Mouse (Mus musculus) limb, embryonic 15.5 days (tissue): ENCODE results near the gene Traip. TPM values are rescaled to one million over a fixed set of nuclear protein-coding genes. Genes with fewer than 3 reads are reported as not detected.
A peak's percentile ranks its signal among the peaks of the same experiment; 100 is the strongest.

Source experiments
- ATAC-seq: fragments of 200-750 bp; cut with Nextera tagmentation; 2 replicates; pipeline ENCODE4 v1.8.0; 2017; ENCODE audit warnings: low read depth, moderate TSS enrichment; ENCODE audit not compliant: insufficient number of reproducible peaks, low FRiP score, low TSS enrichment
- H3K27ac ChIP-seq: fragments of 300-500 bp; sonication (generic); 2 replicates; pipeline ENCODE4 v1.5.1; 2015; ENCODE audit warnings: moderate library complexity, mild to moderate bottlenecking, inconsistent platforms
- H3K27me3 ChIP-seq: fragments of 300-500 bp; sonication (generic); 2 replicates; pipeline ENCODE4 v1.6.1; 2015; ENCODE audit warnings: inconsistent platforms
- H3K36me3 ChIP-seq: fragments of 300-500 bp; sonication (generic); 2 replicates; pipeline ENCODE4 v1.6.1; 2015; ENCODE audit warnings: inconsistent platforms
- H3K4me1 ChIP-seq: fragments of 300-500 bp; sonication (generic); 2 replicates; pipeline ENCODE4 v1.6.1; 2015; ENCODE audit warnings: inconsistent platforms
- H3K4me2 ChIP-seq: fragments of 300-500 bp; sonication (generic); 2 replicates; pipeline ENCODE4 v1.6.1; 2015; ENCODE audit warnings: mild to moderate bottlenecking, inconsistent platforms
- H3K4me3 ChIP-seq: fragments of 300-500 bp; sonication (generic); 2 replicates; pipeline ENCODE4 v1.5.1; 2015; ENCODE audit warnings: mild to moderate bottlenecking, inconsistent platforms
- H3K9ac ChIP-seq: fragments of 300-500 bp; sonication (generic); 2 replicates; pipeline ENCODE4 v1.6.1; 2015; ENCODE audit warnings: inconsistent platforms
- H3K9me3 ChIP-seq: fragments of 300-500 bp; sonication (generic); 2 replicates; pipeline ENCODE4 v1.6.1; 2016; ENCODE audit warnings: inconsistent platforms
- WGBS: fragments of 180-500 bp; shearing (Covaris S2); methylation state at CpG from one replicate; pipeline ENCODE4 v1.1.7; 2015; 5-methylcytosine and 5-hydroxymethylcytosine counted together
- polyA plus RNA-seq: library from polyadenylated mRNA; unstranded; fragments of >200 nt; fragmentation: Nextera tagmentation; extraction: Ambion mirVana; gene quantifications from 2 replicates; pipeline ENCODE4 v1.2.1, GENCODE M21; 2015

Gene Traip
- polyA plus RNA-seq: 16.1 and 19.5 TPM in 2 replicates

DNA sequence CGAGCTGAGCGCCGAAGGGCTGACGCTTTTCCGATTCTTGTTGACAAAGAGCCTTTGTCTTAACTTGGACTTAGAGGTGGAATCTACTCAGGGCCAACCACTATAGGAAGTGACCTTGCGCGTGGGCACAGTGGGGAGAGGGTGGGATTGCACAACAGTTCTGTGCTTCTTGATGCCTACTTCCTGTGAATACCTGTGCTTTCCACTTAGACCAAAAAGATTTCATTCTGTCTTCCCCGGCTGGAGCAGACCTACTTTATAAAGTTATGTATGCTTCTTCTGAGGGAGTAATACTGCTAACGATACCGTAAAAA, at the start of gene Traip:
Gene Traip, plus strand, starts transcription at position 215 of the 314 bp plus-strand sequence.
- H3K27me3 ChIP-seq: no peaks in the 10 kb centered on the region
- H3K4me1 ChIP-seq: peaks cover 14% of the 10 kb centered on the region
- peak within 1 kb of the TSS; percentile 54 for H3K9ac ChIP-seq
- peak within 1 kb of the TSS; percentile 68 for H3K4me3 ChIP-seq
- peak within 1 kb of the TSS; percentile 64 for H3K4me2 ChIP-seq
- ATAC-seq: no peak
- 85% methylated on average over 10 of the region's 10 CpGs for WGBS
- peak within 1 kb of the TSS; percentile 75 for H3K27ac ChIP-seq
- no peaks in the 10 kb centered on the region for H3K9me3 ChIP-seq
- H3K36me3 ChIP-seq: no peaks in the 10 kb centered on the region

DNA sequence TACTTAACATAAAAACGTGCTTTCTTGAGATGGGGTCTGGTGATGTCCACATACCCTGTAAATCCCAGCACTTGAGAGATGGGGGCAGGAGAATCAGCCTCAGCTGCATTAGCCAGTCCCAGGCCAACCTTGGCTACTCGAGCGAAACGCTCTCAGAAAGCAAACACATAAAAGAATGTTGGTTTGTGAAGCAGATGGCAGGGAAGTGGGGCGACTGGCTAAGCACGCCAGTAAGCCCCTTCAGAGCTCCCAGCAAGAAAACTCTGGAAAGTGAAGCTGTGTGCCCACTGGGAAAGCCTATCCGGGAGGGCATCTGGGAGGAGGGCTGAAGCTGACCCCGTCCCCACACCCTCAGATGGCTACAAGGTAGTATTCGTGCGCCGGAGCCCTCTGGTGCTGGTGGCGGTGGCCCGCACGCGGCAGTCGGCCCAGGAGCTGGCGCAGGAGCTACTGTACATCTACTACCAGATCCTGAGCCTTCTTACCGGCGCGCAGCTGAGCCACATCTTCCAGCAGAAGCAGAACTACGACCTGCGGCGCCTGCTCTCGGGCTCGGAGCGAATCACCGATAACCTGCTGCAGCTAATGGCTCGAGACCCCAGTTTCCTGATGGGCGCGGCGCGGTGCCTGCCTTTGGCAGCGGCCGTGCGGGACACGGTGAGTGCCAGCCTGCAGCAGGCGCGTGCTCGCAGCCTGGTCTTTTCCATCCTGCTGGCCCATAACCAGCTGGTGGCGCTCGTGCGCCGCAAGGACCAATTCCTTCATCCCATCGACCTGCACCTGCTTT, 48.9 kb upstream of the Traip start:
- peak overlapping the region; percentile 50 for H3K4me2 ChIP-seq
- 7% methylated on average over 39 of the region's 44 CpGs for WGBS
- no peak; the same call in 1 of the 2 replicates for ATAC-seq

DNA sequence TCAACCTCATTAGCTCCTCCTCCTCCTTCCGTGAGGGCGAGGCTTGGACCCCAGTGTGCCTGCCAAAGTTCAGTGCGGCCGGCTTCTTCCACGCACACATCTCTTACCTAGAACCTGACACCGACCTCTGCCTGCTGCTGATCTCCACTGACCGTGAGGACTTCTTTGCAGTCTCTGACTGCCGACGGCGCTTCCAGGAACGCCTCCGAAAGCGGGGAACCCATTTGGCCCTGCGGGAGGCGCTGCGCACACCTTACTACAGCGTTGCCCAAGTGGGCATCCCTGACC, 48.4 kb upstream of the Traip start:
- H3K9me3 ChIP-seq: no peaks in the 10 kb centered on the region
- peaks cover 38% of the 10 kb centered on the region for H3K36me3 ChIP-seq
- H3K27ac ChIP-seq: no peak overlapping the region
- H3K27me3 ChIP-seq: peaks cover 20% of the 10 kb centered on the region
- 15% methylated on average over 17 of the region's 17 CpGs for WGBS
- H3K9ac ChIP-seq: no peak overlapping the region
- peak overlapping the region; percentile 50 for H3K4me2 ChIP-seq
- no peak for ATAC-seq
- H3K4me1 ChIP-seq: peaks cover 33% of the 10 kb centered on the region
- peak overlapping the region; percentile 32; the same call in 1 of the 2 replicates for H3K4me3 ChIP-seq

More for the DNA sequence above, 48.9 kb upstream of the Traip start:
- Histone ChIP-seq H3K4me3 (peak overlapping the region; percentile 32), H3K27me3 (peaks cover 20% of the 10 kb centered on the region), H3K27ac (no peak overlapping the region), H3K9ac (0 out of 2 replicates have a peak overlapping the region, but pooled peaks have one; percentile 21), H3K36me3 (peaks cover 39% of the 10 kb centered on the region), H3K4me1 (peaks cover 27% of the 10 kb centered on the region), H3K9me3 (no peaks in the 10 kb centered on the region)

DNA sequence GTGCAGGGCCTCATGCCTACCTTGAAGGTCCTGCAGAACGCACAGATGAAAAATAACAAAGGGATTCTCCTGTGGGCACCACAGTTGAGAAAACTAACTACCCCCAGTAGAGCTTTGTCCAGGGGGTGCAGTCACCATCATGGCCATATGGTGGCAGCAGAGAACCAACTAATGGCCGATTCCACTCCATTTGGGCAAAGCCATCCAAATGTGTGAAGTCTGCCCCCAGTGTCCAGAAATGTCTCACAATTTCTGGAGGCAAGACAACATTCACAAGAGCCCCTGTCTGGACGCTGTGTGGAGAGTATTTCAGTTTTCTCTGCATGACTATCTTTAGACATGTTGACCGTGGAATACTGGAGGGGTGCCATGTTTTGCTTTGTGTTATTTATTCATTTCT, 45.2 kb upstream of the Traip start:
- Histone ChIP-seq H3K27me3 (peaks cover 20% of the 10 kb centered on the region), H3K9ac (no peak overlapping the region), H3K4me3 (no peak overlapping the region), H3K27ac (no peak overlapping the region), H3K36me3 (peaks cover 15% of the 10 kb centered on the region), H3K4me1 (peaks cover 63% of the 10 kb centered on the region), H3K9me3 (no peaks in the 10 kb centered on the region), H3K4me2 (no peak overlapping the region)
- ATAC-seq: no peak
- 6% methylated on average over 4 of the region's 4 CpGs for WGBS

DNA sequence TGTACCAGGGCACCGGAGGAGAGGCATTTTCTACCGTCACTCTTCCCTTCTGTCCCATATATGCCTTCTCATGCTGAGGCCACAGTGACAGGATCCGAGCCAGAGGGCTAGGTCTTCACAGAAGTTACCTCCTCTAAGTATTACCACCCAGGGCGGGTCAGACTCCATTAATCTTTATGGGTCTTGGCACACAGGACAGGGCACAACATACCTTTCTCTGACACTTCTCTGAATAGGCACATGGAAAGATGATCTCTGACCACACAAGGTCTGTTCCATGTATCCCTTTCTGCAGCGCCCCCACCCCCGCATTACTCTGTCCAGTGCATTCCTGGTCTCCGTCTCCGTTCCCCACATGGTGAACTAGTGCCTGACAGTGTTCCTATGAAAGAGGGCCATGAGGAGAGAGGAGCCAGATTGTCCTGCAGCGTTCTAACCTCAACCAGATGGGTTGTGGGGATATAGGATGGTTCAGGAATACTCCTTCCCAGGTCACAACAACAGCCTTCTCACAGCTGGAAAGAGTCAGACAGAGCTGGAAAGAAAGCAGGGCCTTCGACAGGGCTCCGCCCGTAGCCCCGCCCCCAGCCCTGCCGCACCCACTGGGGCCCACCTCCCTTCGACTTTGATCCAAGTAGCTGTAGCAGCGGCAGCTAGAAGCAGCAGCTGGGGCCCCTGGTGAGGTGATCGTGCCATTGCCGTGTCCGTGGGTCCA, 43.5 kb upstream of the Traip start, which contains the start of gene Mst1r:
Gene Mst1r, plus strand, starts transcription at position 622 of the 715 bp plus-strand sequence.
- peaks cover 64% of the 10 kb centered on the region for H3K4me1 ChIP-seq
- no peaks in the 10 kb centered on the region for H3K9me3 ChIP-seq
- peak within 1 kb of the TSS; percentile 51 for H3K4me3 ChIP-seq
- H3K9ac ChIP-seq: peak within 1 kb of the TSS; percentile 37
- peak within 1 kb of the TSS; percentile 82 for H3K27ac ChIP-seq
- peak within 1 kb of the TSS; percentile 79 for H3K4me2 ChIP-seq
- 12% methylated on average over 19 of the region's 19 CpGs for WGBS
- 0 out of 2 replicates have a peak, but pooled peaks cover 6% of the 10 kb centered on the region for H3K36me3 ChIP-seq
- peaks cover 4% of the 10 kb centered on the region; the same call in 1 of the 2 replicates for H3K27me3 ChIP-seq
- ATAC-seq: peak; percentile 76

DNA sequence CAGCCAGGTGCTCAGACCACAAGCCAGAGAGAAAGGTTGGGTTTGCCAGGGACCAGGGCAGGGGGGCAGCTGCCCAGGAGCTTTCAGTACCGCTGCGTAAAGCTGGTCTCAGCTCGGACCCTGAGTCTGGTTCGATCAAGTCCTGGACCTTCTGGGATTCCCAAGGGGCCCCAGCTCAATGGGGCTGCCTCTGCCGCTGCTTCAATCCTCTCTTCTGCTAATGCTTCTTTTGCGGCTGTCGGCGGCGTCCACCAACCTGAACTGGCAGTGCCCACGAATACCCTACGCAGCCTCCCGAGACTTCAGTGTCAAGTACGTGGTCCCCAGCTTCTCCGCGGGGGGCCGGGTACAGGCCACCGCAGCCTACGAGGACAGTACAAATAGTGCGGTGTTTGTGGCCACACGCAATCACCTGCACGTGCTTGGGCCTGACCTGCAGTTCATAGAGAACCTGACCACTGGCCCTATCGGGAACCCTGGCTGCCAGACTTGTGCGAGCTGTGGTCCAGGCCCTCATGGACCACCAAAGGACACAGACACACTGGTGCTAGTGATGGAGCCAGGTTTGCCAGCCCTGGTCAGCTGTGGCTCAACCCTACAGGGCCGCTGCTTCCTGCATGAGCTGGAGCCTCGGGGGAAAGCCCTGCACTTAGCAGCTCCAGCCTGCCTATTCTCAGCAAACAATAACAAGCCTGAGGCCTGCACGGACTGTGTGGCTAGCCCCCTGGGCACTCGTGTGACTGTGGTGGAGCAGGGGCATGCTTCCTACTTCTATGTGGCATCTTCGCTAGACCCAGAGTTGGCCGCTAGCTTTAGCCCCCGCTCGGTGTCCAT, 42.8 kb upstream of the Traip start:
- H3K27me3 ChIP-seq: no peaks in the 10 kb centered on the region; the same call in 1 of the 2 replicates
- peak overlapping the region; percentile 37 for H3K9ac ChIP-seq
- H3K4me3 ChIP-seq: peak overlapping the region; percentile 51
- no peaks in the 10 kb centered on the region for H3K9me3 ChIP-seq
- 42% methylated on average over 31 of the region's 31 CpGs for WGBS
- peak overlapping the region; percentile 79 for H3K4me2 ChIP-seq
- ATAC-seq: no peak
- H3K27ac ChIP-seq: peak overlapping the region; percentile 82
- 0 out of 2 replicates have a peak, but pooled peaks cover 3% of the 10 kb centered on the region for H3K36me3 ChIP-seq
- H3K4me1 ChIP-seq: peaks cover 58% of the 10 kb centered on the region

DNA sequence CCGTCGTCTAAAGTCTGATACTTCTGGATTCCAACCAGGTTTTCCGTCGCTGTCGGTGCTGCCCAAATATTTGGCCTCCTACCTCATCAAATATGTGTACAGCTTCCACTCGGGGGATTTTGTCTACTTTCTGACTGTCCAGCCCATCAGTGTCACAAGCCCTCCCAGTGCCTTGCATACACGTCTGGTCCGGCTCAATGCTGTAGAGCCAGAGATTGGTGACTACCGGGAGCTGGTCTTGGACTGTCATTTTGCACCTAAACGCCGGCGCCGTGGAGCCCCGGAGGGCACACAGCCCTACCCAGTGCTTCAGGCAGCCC, 42.2 kb upstream of the Traip start:
- 75% methylated on average over 14 of the region's 14 CpGs for WGBS
- H3K36me3 ChIP-seq: peaks cover 3% of the 10 kb centered on the region; the same call in 1 of the 2 replicates
- no peak overlapping the region for H3K27ac ChIP-seq
- H3K9me3 ChIP-seq: no peaks in the 10 kb centered on the region
- H3K4me2 ChIP-seq: peak overlapping the region; percentile 79
- no peaks in the 10 kb centered on the region; the same call in 1 of the 2 replicates for H3K27me3 ChIP-seq
- H3K4me3 ChIP-seq: peak overlapping the region; percentile 51
- H3K4me1 ChIP-seq: peaks cover 57% of the 10 kb centered on the region
- ATAC-seq: no peak
- H3K9ac ChIP-seq: no peak overlapping the region

DNA sequence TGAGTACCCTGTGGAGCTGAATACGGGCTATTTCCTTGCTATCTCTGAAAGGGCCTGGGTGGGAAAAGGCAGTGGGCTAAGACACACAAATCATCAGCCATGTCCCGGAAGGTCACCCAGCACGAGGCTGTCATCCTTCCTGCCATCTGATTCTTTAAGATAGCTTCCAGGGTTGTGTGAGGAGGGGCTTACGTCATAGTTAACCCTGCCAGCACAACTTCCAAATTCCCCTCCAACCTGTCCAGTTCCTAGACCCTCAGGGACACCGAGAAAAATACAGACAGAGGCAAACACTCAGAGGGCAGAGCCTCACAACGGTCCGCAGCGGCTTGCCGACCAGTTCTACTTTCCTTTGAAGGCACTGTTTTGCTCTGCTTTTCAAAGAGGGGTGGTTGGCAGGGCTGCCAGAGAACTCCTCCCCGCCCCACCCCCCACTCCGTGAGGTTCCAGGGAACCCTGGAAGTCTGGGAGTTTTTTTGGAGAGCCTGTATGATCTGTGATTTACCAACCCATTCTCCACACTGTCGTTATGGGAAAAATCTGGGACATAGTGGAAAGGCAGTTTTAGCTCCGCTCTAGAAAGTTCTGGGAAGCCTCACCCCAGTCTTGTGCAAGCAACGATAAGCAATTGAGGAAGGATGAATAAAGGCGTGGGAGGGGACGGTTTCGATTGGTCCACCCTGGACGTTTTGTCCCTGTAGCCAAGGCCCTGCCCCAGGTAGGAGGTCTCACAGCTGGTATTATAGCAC, 41.4 kb upstream of the Traip start:
- H3K4me1 ChIP-seq: peaks cover 57% of the 10 kb centered on the region
- H3K9ac ChIP-seq: no peak overlapping the region
- peak overlapping the region; percentile 51 for H3K4me3 ChIP-seq
- 29% methylated on average over 18 of the region's 18 CpGs for WGBS
- ATAC-seq: no peak
- H3K36me3 ChIP-seq: peaks cover 9% of the 10 kb centered on the region; the same call in 1 of the 2 replicates
- peak overlapping the region; percentile 44 for H3K27ac ChIP-seq
- H3K9me3 ChIP-seq: no peaks in the 10 kb centered on the region
- H3K27me3 ChIP-seq: no peaks in the 10 kb centered on the region; the same call in 1 of the 2 replicates
- peak overlapping the region; percentile 79 for H3K4me2 ChIP-seq

DNA sequence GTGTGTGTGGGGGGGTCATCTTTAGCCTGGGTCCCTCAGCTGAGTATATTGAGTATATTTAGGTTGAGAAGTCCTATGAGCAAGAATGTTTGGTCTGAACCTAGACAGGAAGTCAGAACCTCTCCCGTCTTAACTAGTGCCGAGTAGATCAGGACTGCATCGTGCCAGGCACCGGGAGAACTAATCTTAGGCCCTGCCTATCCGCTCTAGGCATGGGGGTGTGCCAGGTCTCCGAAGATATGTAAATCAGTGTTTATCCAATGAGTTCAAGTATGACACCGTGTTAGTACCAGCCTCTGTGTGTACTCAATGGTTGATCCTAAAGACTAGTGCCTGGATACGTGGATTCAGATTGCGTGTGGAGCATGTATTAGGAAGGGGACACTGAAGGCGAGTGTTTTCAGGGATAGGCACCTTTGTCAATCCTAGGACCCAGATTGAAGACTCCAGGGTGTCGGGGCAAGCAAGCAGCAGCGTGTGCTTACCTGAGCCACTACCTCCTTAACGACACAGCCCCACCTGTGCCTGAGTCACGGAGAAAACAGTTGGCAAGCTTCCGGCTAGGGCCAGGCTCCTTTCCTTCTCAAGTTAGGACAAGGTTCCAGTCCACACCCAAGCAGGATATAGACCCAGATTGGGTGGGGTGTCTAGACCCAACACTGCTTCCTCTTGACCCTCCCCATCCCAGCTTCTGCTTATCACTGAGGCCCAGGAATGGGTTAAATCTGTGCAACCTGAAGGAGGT, 39.7 kb upstream of the Traip start:
- peak overlapping the region; percentile 54 for H3K27ac ChIP-seq
- no peaks in the 10 kb centered on the region; the same call in 1 of the 2 replicates for H3K27me3 ChIP-seq
- no peak overlapping the region for H3K9ac ChIP-seq
- peaks cover 20% of the 10 kb centered on the region; the same call in 1 of the 2 replicates for H3K36me3 ChIP-seq
- peaks cover 53% of the 10 kb centered on the region for H3K4me1 ChIP-seq
- H3K4me3 ChIP-seq: no peak overlapping the region
- WGBS: 75% methylated on average over 15 of the region's 15 CpGs
- H3K9me3 ChIP-seq: no peaks in the 10 kb centered on the region
- ATAC-seq: no peak
- no peak overlapping the region for H3K4me2 ChIP-seq

DNA sequence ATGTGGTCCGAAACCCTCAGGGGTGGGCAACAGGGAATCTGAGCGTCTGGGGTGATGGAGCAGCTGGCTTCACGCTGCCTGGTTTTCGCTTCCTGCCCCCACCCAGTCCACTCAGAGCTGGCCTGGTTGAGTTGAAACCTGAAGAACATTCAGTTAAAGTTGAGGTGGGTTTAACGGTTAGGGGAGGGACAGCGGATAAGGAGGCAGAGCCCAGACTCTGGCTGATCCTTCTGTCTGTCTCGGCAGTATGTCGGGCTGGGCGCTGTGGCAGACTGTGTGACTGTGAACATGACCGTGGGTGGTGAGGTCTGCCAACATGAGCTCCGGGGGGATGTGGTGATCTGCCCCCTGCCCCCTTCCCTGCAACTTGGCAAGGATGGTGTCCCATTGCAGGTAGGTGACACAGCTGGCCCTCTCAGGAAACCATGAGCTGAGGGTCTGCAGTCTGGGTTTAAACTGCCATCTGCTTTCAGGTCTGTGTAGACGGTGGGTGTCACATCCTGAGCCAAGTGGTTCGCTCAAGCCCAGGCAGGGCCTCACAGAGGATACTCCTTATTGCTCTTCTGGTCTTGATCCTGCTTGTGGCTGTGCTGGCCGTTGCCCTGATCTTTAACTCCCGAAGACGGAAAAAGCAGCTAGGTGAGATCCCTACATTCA, 35.0 kb upstream of the Traip start:
- H3K36me3 ChIP-seq: peaks cover 31% of the 10 kb centered on the region; the same call in 1 of the 2 replicates
- no peak for ATAC-seq
- 68% methylated on average over 16 of the region's 16 CpGs for WGBS
- H3K4me2 ChIP-seq: no peak overlapping the region
- no peak overlapping the region for H3K9ac ChIP-seq
- H3K4me3 ChIP-seq: no peak overlapping the region
- peaks cover 18% of the 10 kb centered on the region for H3K4me1 ChIP-seq
- H3K9me3 ChIP-seq: no peaks in the 10 kb centered on the region
- H3K27me3 ChIP-seq: no peaks in the 10 kb centered on the region
- no peak overlapping the region for H3K27ac ChIP-seq
